Mouse (Mus musculus) MEL (cell line): ENCODE results near the gene Lix1.

Source experiments
- CHD2 ChIP-seq: IDR thresholded peaks from 2 replicates; pipeline ENCODE4 v1.6.1; 2011; ENCODE audit warnings: low read length, improper control_type of control experiment
- CTCF ChIP-seq, 3 experiments: IDR thresholded peaks in 2 of 3; conservative IDR thresholded peaks in 1 of 3; 2 replicates each; pipeline ENCODE4 v1.5.1; 2011 to 2012; ENCODE audit warnings: low read length in 3 of 3, low read depth in 2 of 3, mild to moderate bottlenecking in 2 of 3, improper control_type of control experiment in 1 of 3, inconsistent platforms in 1 of 3, mixed read lengths in 1 of 3, moderate library complexity in 1 of 3; ENCODE audit not compliant: control insufficient read depth in 1 of 3, insufficient read depth in 1 of 3, poor library complexity in 1 of 3, severe bottlenecking in 1 of 3
- MEF2A ChIP-seq: IDR thresholded peaks from 2 replicates; pipeline ENCODE4 v1.6.1; 2014; ENCODE audit warnings: low read depth, mild to moderate bottlenecking, inconsistent platforms, low read length, improper control_type of control experiment; ENCODE audit not compliant: poor library complexity, insufficient replicate concordance, severe bottlenecking; ENCODE audit errors: extremely low read depth
- MYB ChIP-seq: IDR thresholded peaks from 2 replicates; pipeline ENCODE4 v1.6.1; 2011; ENCODE audit warnings: mild to moderate bottlenecking, low read depth, low read length, improper control_type of control experiment
- MYC ChIP-seq: IDR thresholded peaks from 2 replicates; pipeline ENCODE4 v1.6.1; 2011; ENCODE audit warnings: low read depth, mild to moderate bottlenecking, low read length, improper control_type of control experiment, moderate library complexity
- NELFE ChIP-seq: IDR thresholded peaks from 2 replicates; pipeline ENCODE4 v1.6.1; 2011; ENCODE audit warnings: low read depth, low read length, improper control_type of control experiment
- POLR2AphosphoS5 ChIP-seq: IDR thresholded peaks from 2 replicates; pipeline ENCODE4 v1.6.1; 2012; ENCODE audit warnings: low read depth, borderline replicate concordance, mild to moderate bottlenecking, inconsistent platforms, low read length, moderate library complexity, mixed read lengths
- RAD21 ChIP-seq: IDR thresholded peaks from 2 replicates; pipeline ENCODE4 v1.6.1; 2011; ENCODE audit warnings: mild to moderate bottlenecking, low read depth, low read length, improper control_type of control experiment
- ZNF384 ChIP-seq: IDR thresholded peaks from 2 replicates; pipeline ENCODE4 v1.6.1; 2012; ENCODE audit warnings: low read depth, mild to moderate bottlenecking, inconsistent platforms, low read length, improper control_type of control experiment

DNA sequence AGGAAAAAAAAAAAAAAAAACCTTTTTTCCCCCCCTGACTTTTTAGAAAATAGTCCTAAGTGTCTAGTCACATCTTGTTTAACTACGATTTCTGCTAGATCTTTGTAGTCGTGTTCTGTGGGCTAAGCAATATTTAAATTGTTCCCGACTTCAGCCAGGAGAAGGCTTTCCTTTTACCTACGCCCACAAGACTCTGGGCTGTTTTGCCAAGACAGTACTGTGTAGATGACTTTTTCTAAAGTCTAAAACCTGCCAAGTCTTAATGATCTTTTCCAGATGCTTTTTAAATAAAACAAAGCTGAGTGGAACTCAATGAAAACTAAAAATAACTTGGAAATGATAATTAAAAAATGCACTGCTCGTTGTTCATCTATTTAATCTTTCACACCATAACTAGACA is 566 bp downstream of the Lix1 start:
- TF ChIP-seq NELFE (no peak), CTCF (IDR thresholded peaks at IDR 0.05 in 2 of 3, conservative IDR thresholded peaks at IDR 0.05 in 1 of 3; ENCODE audit: control insufficient read depth in 1 of 3, insufficient read depth in 1 of 3, low read depth in 2 of 3, low read length in 3 of 3, poor library complexity in 1 of 3, severe bottlenecking in 1 of 3) (no peak), MEF2A (no peak), CHD2 (no peak), MYB (no peak), RAD21 (no peak), POLR2AphosphoS5 (no peak), MYC (no peak), ZNF384 (no peak)
